Mouse (Mus musculus) lung, adult 18-20 months (tissue): ENCODE results near the gene Bcas3.
"Not testable (repeated sequence)": the region's sequence is repeated elsewhere in the genome, so short reads cannot be mapped to it uniquely, and the experiment has no call there.

Experiments
- DNase-seq, 2 experiments: peaks; one replicate each; pipeline ENCODE4 v3.0.0; 2022; ENCODE audit warnings: mixed read lengths in 2 of 2

The Bcas3 gene

DNA sequence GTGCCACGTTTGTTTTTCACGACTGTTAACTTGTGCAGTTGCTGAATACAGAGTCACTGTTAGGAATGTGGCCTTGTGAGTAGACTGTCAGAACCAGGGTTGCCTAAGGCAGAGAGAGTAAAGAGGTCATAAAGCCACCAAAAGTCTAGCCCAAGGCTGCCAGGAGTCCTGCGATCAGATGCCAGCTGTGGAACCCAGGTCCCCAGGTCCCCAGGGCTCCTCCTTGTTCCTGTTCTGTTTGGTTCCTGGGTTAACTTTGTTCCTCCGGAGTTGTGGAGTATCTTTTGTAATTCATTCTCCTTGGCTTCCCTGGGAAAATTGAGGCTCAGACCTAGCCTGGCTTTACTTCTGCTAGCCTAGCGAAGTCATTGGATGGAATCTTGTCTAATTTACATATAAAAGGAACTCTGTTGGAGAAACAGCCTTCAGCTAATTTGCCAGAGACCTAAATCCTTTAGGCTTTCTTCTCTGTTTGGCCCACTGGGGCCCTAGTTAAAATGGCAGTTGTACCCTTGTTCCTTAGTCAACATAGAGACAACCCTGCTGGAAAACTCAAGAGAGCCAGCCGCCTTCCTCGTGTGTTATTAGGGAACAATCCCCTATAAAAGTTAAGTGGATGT lies 361.5 kb downstream of the Bcas3 start:
- no peak for DNase-seq

DNA sequence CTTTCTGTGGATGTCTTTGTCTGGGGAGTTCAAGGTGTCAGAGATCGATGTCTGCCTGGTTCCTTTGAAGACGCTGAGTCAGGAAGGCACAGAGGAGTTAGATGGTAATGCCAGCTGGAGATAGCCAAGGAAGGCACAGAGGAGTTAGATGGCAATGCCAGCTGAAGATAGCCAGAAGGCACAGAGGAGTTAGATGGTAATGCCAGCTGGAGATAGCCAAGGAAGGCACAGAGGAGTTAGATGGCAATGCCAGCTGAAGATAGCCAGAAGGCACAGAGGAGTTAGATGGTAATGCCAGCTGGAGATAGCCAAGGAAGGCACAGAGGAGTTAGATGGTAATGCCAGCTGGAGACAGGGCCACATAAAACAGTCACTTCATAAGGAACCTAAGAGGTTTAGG lies 363.8 kb downstream of the Bcas3 start:
- not testable (repeated sequence) for DNase-seq

DNA sequence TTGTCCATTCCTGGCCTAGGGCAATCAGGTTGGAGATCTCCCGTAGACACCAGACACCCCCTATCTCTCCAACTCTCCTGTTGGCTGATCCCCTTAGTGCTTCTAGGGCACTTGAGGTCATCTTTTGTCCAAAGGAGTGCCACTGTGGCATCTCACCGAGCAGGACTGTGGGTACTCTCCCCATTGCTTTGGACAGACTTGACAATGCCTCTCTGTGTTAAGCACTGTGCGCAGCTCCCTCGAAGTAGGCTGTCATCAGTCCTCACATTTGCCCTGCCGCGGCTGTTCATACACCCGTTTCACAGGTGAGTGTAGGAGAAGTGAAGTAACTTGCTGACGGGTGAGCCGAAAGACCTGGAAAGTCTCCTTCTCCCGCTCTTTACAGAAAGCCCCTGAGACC lies 366.1 kb downstream of the Bcas3 start:
- DNase-seq: no peak

DNA sequence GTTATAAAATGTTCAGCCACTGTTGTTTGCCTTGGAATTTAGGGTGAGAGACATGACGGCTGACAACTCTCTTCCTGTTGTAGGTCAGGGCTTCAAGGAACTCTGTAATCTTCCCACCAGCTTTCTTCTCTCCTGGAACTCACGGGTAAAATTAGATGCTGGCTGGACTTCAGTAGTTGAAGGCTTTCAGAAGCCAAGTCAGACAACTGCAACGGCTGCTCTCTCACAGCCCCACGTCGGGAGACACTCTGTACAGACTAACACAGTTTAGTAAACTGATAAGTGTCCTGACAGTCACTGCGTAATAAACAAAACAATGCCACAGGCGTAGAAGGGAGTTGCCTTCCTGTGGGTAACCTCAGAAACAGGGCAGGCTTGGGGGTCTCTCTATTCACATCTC lies 366.8 kb downstream of the Bcas3 start:
- DNase-seq: peak in 1 of 2 experiments; percentile 55

DNA sequence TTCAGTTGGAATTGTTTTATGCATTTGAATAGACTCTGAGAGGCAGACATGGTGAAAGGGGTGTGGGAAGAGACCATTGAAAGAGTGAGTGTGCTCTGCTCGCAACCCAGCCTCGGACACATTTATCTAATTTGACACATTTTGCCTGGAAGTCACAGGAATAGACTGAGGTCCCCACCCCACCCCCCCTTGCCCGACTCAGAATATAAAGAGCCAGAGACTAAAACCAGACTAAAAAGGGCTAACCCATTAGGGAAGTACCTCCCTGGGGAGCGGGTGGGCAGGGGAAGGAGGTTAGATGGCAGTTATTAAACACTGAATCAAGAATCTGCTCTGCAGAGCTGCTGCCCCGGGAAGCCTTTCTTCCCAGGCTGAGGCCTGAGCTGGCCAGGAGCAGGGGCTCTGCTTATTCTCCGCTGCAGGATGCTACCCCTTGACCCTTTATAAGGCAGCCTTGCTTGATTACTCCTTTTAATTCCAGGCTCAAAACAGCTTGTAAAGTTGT lies 367.4 kb downstream of the Bcas3 start:
- no peak for DNase-seq

DNA sequence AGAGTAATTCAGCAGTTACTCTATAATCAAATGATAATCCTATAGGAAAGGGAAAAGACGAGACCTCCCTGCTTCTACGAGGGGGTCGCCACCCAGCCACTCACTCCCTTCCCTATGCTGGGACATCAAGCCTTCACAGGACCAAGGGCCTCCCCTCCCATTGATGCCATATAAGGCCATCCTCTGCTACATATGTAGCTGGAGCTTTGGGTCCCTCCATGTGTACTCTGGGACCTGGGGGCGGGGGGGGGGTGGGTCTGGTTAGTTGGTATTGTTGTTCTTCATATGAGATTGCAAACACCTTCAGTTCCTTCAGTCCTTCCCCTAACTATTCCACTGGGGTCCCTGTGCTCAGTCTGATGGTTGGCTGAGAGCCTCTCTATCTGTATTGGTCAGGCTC lies 369.0 kb downstream of the Bcas3 start:
- DNase-seq: no peak

DNA sequence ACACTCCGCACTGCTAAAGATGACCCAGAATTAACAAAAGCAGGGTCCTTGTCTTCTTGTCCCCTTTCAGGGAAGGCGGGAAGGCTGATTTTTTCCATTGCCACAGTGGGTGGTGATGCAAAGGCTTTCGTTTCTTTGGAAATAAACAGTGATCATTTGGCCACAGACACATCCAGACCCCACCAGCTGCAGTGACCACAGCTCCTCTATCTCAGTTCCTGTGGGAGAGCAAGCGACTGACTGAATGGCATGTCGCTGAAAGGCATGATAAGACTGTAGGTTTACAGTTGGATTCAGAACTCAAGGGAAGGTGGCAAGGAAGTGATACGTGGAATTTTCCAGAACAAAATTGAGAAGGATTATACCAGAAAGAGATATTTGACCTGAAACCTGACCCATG lies 371.2 kb downstream of the Bcas3 start:
- DNase-seq: no peak

- no peak for DNase-seq
Observed at GRCm38 (mm10) chr11:85729725-85730124, 376.8 kb downstream of the Bcas3 start.

DNA sequence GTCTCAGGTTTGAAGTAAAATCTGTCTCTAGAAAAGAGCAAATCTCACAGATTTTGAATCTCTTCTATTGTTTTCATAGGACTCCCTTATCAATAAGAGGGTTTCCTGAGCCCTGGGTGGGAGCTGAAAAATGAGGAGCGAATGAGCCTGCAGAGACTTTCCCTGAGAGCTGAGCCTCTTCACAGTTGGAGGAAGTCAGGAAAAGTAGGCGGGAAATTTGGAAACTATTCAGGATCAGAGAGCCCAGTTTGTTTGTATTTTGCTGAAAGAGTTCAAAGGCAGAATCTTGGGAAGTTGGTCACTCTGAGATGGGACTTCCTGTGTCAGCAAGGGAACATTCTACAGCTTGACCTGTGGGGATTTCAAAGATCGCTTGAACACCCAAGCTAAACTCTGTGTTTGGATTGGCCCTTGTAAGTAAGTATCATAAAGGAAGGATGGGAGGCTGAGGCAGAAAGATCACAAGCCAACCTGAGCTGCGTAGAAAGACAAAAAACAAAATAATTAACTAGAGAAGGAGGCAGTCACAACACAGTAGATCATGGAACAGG lies 379.6 kb downstream of the Bcas3 start:
- peak in 1 of 2 experiments; percentile 44 for DNase-seq

GRCm38 (mm10) chr11:85733577-85733976 lies 380.6 kb downstream of the Bcas3 start:
- DNase-seq: peak; percentile 57 to 71

GRCm38 (mm10) chr11:85734317-85735211 lies 381.6 kb downstream of the Bcas3 start:
- DNase-seq: no peak

DNA sequence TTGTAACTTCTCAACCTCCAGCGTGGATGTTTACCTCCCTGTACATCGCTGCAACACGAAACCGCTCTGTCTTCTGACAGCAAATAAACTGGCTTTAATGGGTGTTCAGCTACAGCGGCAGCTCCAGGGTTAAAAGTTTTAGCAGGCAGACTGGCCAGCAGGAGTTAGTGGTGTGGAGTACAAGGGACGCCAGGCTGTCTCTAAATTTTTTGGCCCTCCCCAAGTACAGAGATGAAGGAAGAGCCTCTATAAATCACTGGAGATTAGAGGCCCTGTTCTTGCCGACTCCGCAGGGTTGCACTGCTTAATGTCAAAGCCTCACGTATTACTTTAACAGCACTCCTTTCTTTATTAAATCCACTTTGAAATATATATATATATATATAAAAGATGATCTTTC lies 384.3 kb downstream of the Bcas3 start:
- no peak for DNase-seq

- DNase-seq: no peak
Observed at GRCm38 (mm10) chr11:85737893-85738292, 384.9 kb downstream of the Bcas3 start.

GRCm38 (mm10) chr11:85738585-85738984 lies 385.6 kb downstream of the Bcas3 start:
- DNase-seq: no peak

GRCm38 (mm10) chr11:85739266-85739977 lies 386.5 kb downstream of the Bcas3 start:
- DNase-seq: peak in 1 of 2 experiments; percentile 26

GRCm38 (mm10) chr11:85746373-85746772 lies 393.4 kb downstream of the Bcas3 start:
- no peak for DNase-seq

GRCm38 (mm10) chr11:85748891-85749290 lies 395.9 kb downstream of the Bcas3 start:
- DNase-seq: no peak

DNA sequence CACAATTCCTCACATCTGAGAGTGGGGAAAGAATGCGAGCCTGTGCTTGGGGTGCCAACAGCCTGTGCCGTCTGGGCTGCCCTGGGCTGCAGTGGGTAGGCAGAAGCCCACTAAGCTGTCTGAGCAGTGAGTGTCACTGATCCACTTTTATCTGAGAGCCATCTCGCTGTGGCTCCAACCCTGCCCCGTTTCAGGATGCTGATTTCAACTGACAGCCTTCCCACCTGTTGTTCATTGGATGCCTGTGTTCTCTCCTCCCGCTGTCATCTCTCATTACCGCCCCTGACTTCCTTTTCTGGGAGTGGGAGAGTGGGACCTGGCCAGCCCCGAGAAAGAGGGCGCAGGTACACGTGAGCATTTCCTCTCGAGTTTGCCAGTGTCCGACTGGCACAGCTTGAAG lies 398.2 kb downstream of the Bcas3 start:
- DNase-seq: no peak

GRCm38 (mm10) chr11:85754631-85755502 lies 401.9 kb downstream of the Bcas3 start:
- DNase-seq: no peak

GRCm38 (mm10) chr11:85755503-85756044 lies 402.6 kb downstream of the Bcas3 start:
- no peak for DNase-seq

GRCm38 (mm10) chr11:85758891-85759290 lies 405.9 kb downstream of the Bcas3 start:
- DNase-seq: no peak
